Mouse (Mus musculus): Measurements from ENCODE around the gene Carnmt1.

- TF ChIP-seq MYOG (IDR thresholded peaks at IDR 0.05; ENCODE audit: control insufficient read depth, extremely low read depth, insufficient read length), result no peak
- TF ChIP-seq CTCF (IDR thresholded peaks at IDR 0.05; ENCODE audit: control insufficient read depth, insufficient read depth, insufficient read length), result no peak
- TF ChIP-seq CEBPB (IDR thresholded peaks at IDR 0.05; ENCODE audit: low read depth), result no peak
- no peak for TF ChIP-seq USF1 (IDR thresholded peaks at IDR 0.05; ENCODE audit: low read depth)
- TF ChIP-seq MYOD1 (IDR thresholded peaks at IDR 0.05; ENCODE audit: control insufficient read depth, insufficient read length, low read depth), result no peak
- no peak for TF ChIP-seq MAX (IDR thresholded peaks at IDR 0.05)
- TF ChIP-seq FOSL1 (IDR thresholded peaks at IDR 0.05; ENCODE audit: insufficient read depth, low read length, poor library complexity, severe bottlenecking), result no peak
Observed at GRCm38 (mm10) chr19:18653058-18653457, 17.5 kb upstream of the Carnmt1 start.
